Mouse (Mus musculus) ES-E14 (cell line): ENCODE measurements around the gene Aldh1a1.

Source experiments
- CHD2 ChIP-seq: IDR thresholded peaks from 2 replicates; pipeline ENCODE4 v1.6.1; 2014; ENCODE audit warnings: mild to moderate bottlenecking, low read depth, low read length, inconsistent platforms
- MAFK ChIP-seq: IDR thresholded peaks from 2 replicates; pipeline ENCODE4 v1.6.1; 2014; ENCODE audit warnings: mild to moderate bottlenecking, low read depth, low read length, inconsistent platforms; ENCODE audit not compliant: insufficient read depth

DNA sequence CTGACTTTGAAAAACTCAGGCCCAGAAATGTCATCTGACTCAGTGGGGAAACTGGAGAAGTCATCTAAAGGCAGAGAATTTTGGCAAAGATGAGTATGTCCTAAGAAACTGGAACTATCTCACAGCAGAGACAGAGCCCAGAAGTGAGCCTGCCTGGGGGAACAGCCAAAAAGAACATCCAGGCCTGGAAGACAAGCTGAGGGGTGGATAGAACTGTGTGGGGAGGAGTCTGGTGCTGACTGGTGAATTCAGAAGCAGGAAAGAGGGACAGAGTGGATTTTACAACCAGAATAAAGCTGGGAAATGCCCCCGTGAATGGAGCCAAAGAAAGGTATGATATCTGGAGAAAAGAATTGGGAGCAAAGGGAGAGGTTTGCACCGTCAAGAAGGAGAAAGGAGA is at the start of gene Aldh1a1:
- TF ChIP-seq CHD2 (no peak), MAFK (no peak)
